Mouse (Mus musculus) testis, adult 2 months (tissue): ENCODE results near the gene Tfap2b.

Experiments used
- CTCF ChIP-seq: fragments of 200-500 bp; IDR thresholded peaks from 2 replicates; pipeline ENCODE4 v1.5.1; 2012; ENCODE audit warnings: low read depth, mild to moderate bottlenecking, inconsistent platforms, low read length, moderate library complexity; ENCODE audit not compliant: control insufficient read depth, insufficient read depth, insufficient replicate concordance
- POLR2A ChIP-seq: fragments of 200-500 bp; IDR thresholded peaks from 2 replicates; pipeline ENCODE4 v1.6.1; 2012; ENCODE audit warnings: low read depth, mild to moderate bottlenecking, inconsistent platforms, low read length, moderate library complexity; ENCODE audit not compliant: control insufficient read depth

DNA sequence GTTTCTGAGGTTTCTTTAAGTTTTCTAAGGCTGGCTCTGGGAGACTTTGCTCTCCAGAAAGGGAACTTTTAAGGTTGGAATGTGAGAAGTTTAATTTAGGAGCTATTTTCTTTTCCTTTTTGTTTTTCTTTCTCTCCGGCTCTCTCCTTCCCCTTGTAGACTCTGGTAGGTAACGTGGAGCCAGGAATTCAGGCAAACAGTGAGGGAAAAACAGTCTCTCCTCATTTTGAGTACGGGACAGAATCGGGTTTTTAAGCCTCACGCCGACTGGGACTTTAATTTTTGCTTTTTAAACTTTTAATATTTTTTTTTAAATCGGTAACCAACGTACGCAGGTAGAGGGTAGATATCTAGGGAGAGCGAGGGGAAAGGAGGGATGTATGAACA, 638 bp downstream of the Tfap2b start:
- no peak for TF ChIP-seq CTCF
- no peak for TF ChIP-seq POLR2A
